Mouse (Mus musculus) fibroblast of lung, adult 2 months (primary cell): ENCODE measurements around the gene Wnt3.

ENCODE experiments used
- DNase-seq: peaks from one replicate; pipeline ENCODE4 v3.0.0-alpha.2; 2011; ENCODE audit warnings: low read depth

Wnt3 gene

DNA sequence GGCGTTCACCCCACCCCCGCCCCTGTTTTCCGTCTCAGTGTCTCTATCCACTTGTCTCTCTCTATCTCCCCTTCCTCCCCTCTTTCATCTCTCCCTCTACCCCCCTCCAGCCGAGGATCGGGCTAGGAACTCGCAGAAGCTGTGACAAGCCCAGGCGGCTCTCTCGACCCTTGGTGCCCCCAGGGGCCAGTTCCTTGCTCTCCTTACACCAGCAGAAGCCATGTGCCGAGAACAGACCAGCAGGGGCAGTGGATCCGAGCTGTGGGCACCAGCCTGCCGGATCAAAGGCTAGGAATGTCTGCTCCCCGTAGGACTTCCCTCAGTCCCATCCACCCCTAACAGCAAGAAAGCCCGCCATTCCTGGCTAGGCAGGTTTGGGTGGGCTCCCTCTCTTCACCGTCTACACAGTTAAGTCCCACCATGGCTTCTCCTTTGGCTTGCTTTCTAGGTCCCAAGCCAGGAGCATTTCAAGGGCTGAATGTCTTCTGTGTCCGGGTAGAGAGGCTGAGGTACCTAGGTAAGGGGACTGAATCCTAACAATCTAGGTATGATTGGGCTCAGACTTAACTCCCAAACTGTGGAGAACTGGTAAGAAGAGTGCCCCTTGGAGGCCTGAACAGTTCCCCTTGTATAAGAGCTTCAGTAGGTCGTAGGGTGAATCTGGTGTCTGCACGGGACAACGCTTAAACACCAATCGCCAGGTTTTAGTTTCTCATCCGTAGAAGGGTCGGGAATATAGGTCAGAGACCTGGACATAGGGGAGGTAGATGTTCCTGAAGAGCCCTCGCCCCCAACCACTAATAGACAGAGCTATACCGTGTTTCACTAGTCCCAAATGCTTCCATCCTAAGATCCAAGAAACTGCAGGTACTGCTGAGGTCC, 1.2 kb upstream of the Wnt3 start:
- DNase-seq: no peak

GRCm38 (mm10) chr11:103774228-103774530, 229 bp downstream of the Wnt3 start:
- no peak for DNase-seq

DNA sequence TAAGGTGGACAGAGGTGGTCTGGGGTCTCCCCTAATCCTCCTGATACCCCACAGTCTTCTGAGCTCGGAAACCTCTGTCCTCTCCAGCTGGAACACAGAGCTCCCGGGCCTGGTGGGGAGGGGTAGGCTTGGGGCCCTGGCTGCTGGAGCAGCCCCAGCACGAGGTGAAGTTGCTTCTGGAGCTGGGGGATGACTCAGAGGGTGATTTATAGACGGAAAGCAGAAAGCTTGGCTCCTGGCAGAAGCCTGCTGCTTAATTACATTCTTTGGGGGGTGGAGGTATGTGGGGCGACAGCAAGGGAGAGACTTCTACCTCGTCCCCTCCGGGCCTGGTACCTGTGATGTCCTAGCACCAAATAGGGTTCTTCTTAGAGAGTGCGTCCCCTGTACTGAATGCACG, 6.2 kb downstream of the Wnt3 start:
- DNase-seq: no peak

DNA sequence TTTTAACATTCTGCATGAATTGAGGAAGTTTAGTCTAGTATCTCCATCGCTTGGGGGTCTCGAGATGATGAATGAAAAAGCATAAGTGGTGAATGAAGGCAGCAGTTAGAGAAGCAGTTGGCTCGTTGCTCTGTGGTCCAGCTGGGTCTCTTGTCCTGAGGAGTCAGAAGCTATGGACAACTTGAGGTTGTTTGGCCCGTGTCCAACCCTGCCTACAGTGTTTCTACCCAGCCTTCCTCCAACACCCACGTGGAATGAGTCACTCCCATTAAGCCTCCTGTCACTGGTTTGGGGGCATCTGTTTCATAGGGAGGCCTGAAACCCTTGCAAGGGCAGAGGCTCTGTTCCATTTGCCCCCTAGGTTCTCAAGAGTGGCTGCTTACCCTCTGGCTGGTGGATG, 16.0 kb downstream of the Wnt3 start:
- no peak for DNase-seq

DNA sequence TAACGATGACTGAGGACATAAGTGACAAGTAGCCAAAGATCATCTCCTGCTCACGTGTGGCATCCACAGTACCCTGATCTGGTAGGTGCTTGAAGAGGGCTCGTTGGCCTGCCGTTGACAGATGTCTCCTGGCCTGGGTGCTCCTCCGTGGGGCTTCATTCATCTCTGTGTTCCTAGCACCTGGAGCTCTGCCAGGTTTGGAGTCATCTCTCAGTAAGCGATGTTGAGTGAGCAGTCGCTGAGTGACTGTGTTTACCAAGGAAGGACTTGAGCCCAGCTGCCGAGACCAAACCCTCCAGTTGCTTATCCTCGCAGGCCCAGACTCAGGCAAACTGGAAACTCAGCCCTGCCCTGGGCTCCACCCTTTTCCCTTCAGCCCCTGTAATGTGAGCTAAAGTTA, 27.2 kb downstream of the Wnt3 start:
- DNase-seq: no peak

DNA sequence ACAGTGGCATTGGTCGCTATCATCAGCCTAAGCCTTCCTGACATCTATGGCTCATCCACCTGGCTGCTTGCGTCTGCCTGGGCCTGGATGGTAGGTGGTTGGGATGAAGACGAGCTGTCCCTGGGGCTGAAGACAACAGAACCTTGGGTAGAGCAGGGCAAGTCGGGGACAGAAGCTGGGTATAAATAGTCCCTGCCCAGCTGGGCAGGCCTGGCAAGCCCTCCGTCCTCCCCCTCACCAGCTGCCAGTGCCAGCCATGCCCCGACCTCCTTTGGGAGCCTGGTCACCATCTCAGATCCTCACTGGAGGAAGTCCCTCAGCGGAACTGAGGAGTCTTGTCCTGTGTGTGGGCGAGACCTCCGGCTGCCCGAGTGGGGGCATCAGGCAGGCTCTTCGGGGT, 30.2 kb downstream of the Wnt3 start:
- no peak for DNase-seq

DNA sequence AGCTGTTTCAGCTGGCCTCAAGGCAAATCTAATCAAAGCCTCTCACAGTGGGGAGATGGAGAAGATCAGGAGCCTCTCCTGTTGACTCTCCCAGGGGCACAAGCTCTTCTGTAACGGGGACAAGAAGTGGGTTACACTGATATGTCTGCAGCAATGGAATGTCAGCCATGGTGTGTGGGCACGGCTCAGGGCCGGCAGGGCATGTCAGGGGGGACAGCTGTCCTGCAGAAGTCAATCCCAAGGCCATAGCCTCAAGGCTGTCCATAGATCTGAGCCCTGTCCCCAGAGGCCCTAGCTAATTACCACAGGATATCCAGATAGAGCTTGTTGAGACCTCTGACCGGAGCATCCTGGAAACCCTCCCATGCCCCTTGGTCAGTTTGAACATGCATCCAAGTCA, 30.9 kb downstream of the Wnt3 start:
- DNase-seq: no peak

- no peak for DNase-seq
These were observed 34.0 kb downstream of the Wnt3 start for GRCm38 (mm10) chr11:103807966-103808365.

- DNase-seq: no peak
These were observed 35.0 kb downstream of the Wnt3 start for GRCm38 (mm10) chr11:103808771-103809610.

GRCm38 (mm10) chr11:103809611-103810598, 36.0 kb downstream of the Wnt3 start:
- DNase-seq: no peak

DNA sequence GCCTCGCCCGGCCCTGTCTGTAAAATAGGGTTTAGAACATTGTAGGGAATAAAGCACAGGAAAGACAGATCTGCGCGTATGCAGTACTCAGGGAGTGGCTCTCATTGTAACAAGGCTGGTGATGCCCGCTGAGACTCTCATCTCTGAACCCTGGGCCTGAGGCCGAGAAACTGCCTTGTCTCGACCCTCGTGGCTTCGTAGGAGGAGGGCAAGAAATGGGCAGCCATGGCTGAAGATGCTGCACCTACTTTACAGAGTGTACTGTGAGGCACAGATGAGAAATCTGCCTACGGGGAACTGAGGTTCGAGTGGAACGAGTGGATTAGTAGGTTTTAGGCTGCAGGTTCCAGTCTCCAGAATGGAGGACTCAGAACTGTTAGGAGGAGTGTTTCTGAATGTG, 36.7 kb downstream of the Wnt3 start:
- DNase-seq: no peak

DNA sequence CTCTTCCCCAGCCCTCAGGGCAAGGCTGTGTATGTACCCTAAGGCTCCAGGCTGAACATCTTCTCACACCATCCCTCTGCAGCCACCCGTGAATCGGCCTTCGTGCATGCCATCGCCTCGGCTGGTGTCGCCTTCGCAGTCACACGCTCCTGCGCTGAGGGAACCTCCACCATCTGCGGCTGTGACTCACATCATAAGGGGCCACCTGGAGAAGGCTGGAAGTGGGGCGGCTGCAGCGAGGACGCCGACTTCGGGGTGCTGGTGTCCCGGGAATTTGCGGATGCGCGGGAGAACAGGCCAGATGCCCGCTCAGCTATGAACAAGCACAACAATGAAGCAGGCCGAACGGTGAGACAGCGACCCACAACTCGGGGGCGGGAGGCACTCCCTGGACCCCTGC, 37.3 kb downstream of the Wnt3 start:
- DNase-seq: no peak

DNA sequence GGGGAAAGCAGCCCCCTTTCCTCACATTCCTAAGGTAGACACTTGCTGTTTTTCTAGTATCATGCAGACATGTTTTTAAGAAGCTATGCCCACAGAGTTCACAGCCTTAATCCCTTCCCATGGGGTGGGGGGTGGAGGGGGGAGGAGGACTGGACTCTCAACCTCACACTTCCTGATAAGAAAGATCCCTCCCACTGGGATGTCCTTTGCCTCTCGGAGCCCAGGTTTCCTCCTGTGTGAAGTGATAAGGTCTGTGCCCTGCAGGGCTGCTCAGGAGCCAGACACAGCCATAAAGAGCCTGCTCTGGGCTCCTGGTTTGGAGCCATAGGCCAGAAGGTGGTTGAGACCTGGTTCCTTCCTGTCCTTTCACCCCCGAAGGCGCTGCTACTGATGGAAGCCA, 40.9 kb downstream of the Wnt3 start:
- DNase-seq: no peak

- DNase-seq: no peak
These were observed 42.0 kb downstream of the Wnt3 start for GRCm38 (mm10) chr11:103815986-103816385.

GRCm38 (mm10) chr11:103816719-103817118, 42.8 kb downstream of the Wnt3 start:
- DNase-seq: no peak

DNA sequence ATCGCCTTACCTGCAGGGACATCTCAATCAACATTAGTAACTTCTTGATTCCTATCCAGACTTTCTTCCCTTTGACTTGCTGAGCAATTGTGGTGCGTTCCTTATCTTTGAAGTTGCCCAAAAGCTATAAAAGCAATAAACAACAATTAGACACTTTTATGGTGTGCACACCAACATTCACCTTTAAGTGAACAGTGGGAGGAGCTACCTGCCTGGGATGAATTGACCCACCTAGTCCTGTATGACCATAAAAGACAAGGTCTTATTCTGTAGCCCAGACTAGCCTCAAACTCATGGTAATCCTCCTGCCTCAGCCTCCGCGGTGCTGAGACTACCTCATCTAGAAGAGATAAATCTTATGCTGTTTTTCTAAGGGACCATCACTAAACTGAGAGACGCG, 53.3 kb downstream of the Wnt3 start:
- DNase-seq: no peak

DNA sequence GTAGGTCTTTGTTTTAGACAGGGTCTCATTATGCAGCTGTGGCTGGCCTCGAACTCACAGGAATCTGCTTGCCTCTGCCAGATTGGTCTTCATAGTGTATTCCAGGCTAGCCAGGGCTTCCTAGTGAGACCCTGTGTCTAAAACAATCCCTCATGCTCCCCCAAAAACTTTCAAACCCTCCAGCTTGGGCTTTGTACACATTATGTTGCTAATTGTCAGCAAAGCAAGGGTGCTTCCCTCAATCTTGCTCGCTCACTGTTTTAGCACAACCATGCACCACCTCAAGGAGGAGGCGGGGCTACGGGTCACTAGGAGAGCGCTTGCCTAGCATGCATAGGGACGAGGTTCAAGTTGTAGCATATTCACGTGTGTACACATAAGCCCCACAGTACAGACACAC, 54.9 kb downstream of the Wnt3 start:
- DNase-seq: no peak

DNA sequence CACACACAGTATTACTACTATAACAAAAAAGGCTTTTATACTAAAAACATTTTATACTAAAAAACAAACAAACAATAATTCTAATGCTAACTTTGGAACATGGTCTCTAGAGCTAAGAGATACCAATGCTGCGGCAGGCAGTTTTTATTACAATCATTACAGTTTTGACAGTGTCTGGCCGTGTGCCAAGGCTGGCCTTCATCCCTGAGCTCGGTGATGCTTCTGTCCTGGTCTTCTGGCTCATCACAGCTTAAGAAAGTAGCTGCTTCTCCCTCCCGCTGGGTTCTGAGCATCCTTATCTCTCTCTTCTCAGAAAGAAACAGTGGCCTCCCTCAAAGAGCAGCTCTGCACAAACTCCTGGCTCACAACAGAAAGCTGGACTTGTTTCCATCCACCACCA, 56.0 kb downstream of the Wnt3 start:
- no peak for DNase-seq

- no peak for DNase-seq
These were observed 56.5 kb downstream of the Wnt3 start for GRCm38 (mm10) chr11:103830476-103830875.

DNA sequence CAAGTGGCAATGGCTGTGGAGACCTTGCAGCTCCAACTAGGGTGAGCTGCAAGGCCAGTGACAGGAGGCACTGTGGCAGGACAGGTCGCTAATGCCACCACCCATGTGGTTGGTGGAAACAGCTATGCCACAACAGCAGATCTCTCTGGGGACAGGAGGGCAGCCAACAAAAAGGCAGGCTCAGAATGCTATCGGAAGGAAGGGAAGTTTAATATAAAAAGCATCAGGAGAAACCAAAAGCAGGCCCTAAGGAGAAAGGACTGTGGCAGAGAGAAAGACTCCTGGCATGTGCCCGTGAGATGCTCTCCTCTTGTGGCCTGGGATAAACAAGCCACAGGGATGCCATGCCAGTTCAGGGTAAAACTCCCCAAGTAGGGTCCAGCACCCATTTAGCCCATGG, 57.8 kb downstream of the Wnt3 start:
- DNase-seq: no peak

DNA sequence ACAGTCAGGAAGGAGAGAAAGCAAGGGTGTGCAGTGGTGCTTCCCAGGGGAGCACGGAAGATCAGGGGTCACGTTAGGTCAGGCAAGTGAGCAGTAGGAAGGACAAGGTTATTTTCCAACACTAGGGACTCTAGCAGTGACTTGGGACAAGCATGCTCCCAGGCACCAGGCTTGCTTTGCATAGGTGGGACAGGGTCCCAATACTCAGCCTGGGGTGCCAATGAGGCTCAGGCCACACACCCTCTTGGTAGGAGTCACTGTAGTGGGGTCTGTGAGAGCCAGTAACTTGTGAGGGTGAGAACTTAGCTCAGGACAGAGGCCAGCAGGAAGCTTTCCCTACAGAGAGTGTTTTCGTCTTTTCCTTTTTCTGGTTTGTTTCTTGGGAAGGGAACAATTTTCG, 58.4 kb downstream of the Wnt3 start:
- DNase-seq: no peak

GRCm38 (mm10) chr11:103838955-103839354, 65.0 kb downstream of the Wnt3 start:
- no peak for DNase-seq
